Mouse (Mus musculus) liver, adult 2 months (tissue): Measurements from ENCODE around the gene Gpr82.

Experiments
- CTCF ChIP-seq: fragments of 200-500 bp; IDR thresholded peaks from 2 replicates; pipeline ENCODE4 v1.5.1; 2011; ENCODE audit warnings: low read depth, low read length, control low read depth
- POLR2A ChIP-seq: fragments of 200-500 bp; IDR thresholded peaks from 2 replicates; pipeline ENCODE4 v1.6.1; 2011; ENCODE audit warnings: low read length, control low read depth; ENCODE audit not compliant: insufficient read depth; ENCODE audit errors: extremely low read depth

GRCm38 (mm10) chrX:13652291-13652690 lies 8.9 kb upstream of the Gpr82 start:
- TF ChIP-seq POLR2A (no peak), CTCF (no peak)
